Mouse (Mus musculus): Measurements from ENCODE around the gene Ap1m2.
"Not testable (repeated sequence)": the region's sequence is repeated elsewhere in the genome, so short reads cannot be mapped to it uniquely, and the experiment has no call there.

The Ap1m2 gene

GRCm38 (mm10) chr9:21260491-21261040 is 51.6 kb downstream of the Ap1m2 start:
- peak; percentile 60 for DNase-seq (ENCODE audit: low read depth)

GRCm38 (mm10) chr9:21256349-21256748 is 55.8 kb downstream of the Ap1m2 start:
- not testable (repeated sequence) for DNase-seq (ENCODE audit: low read depth)

GRCm38 (mm10) chr9:21254690-21255089 is 57.4 kb downstream of the Ap1m2 start:
- DNase-seq (ENCODE audit: low read depth): no peak

GRCm38 (mm10) chr9:21251116-21251735 is 60.9 kb downstream of the Ap1m2 start:
- DNase-seq (ENCODE audit: low read depth): no peak

GRCm38 (mm10) chr9:21250509-21250908 is 61.6 kb downstream of the Ap1m2 start:
- no peak for DNase-seq (ENCODE audit: low read depth)

- no peak for DNase-seq (ENCODE audit: low read depth)
Measured at GRCm38 (mm10) chr9:21249629-21250508, 62.3 kb downstream of the Ap1m2 start.

GRCm38 (mm10) chr9:21248326-21248725 is 63.8 kb downstream of the Ap1m2 start, which contains the start of gene S1pr5:
S1pr5 (minus strand) TSS chr9:21248443.
- no peak for DNase-seq (ENCODE audit: low read depth)

GRCm38 (mm10) chr9:21246342-21246741 is 65.8 kb downstream of the Ap1m2 start:
- DNase-seq (ENCODE audit: low read depth): no peak

- peak; percentile 10 for DNase-seq (ENCODE audit: low read depth)
Measured at GRCm38 (mm10) chr9:21245113-21245487, 67.0 kb downstream of the Ap1m2 start.

- peak; percentile 49 for DNase-seq (ENCODE audit: low read depth)
Measured at GRCm38 (mm10) chr9:21244428-21245112, 67.6 kb downstream of the Ap1m2 start.

All from naive thymus-derived CD4-positive, alpha-beta T cell, adult 2 months (primary cell).